Mouse (Mus musculus): ENCODE data around the gene Gm29609.
"Not testable (repeated sequence)": the region's sequence is repeated elsewhere in the genome, so short reads cannot be mapped to it uniquely, and the experiment has no call there.

- TF ChIP-seq CTCF, EP300 (IDR thresholded peaks at IDR 0.05; ENCODE audit: low read depth): not testable (repeated sequence)
Measured at GRCm38 (mm10) chr5:31216554-31216953, 36.8 kb upstream of the Gm29609 start.

Measured in heart, postnatal 0 days (tissue).